Mouse (Mus musculus) lung, postnatal 0 days (tissue): ENCODE results near the gene Sgsm2.

Experiments
- CTCF ChIP-seq: IDR thresholded peaks from 2 replicates; pipeline ENCODE4 v1.5.1; 2016; ENCODE audit warnings: antibody characterized with exemption, mild to moderate bottlenecking
- EP300 ChIP-seq: IDR thresholded peaks from 2 replicates; pipeline ENCODE4 v1.6.1; 2016; ENCODE audit warnings: antibody characterized with exemption, mild to moderate bottlenecking, control low read depth

DNA sequence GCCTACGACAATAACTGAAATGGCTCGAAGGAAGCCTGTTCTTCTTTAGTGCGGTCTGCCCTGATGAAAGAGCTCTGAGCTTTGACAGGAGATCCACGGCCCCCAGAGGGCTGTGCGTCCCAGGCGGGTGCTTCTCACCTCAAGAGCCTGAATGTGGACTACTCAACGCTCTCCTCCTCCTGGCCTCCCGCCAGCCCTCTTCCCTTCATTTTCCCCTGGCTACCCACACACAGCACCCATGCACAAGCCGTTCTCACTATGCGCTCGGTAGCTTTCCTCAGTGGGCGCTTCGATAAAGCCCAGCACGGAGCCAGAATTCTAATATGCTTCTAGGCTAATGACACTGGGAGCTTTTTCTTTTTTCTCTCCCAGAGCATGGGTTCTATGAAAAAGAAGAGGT, 14.9 kb downstream of the Sgsm2 start:
- TF ChIP-seq CTCF (no peak), EP300 (no peak)
